Mouse (Mus musculus) forebrain, postnatal 0 days (tissue): ENCODE data around the gene Map2. TPM values are rescaled to one million over a fixed set of nuclear protein-coding genes. Genes with fewer than 3 reads are reported as not detected.

ENCODE experiments used
- ATAC-seq: fragments of 200-750 bp; cut with Nextera tagmentation; 2 replicates; pipeline ENCODE4 v1.8.0; 2017; ENCODE audit warnings: mild to moderate bottlenecking, moderate library complexity
- DNase-seq: peaks from one replicate; pipeline ENCODE4 v3.0.0-alpha.2; 2015
- H3K27ac ChIP-seq: fragments of 300-500 bp; sonication (generic); 2 replicates; pipeline ENCODE4 v1.5.1; 2014; ENCODE audit warnings: low read depth, mild to moderate bottlenecking, antibody characterized with exemption, low read length, moderate library complexity, mixed read lengths
- H3K27me3 ChIP-seq: fragments of 300-500 bp; sonication (generic); 2 replicates; pipeline ENCODE4 v1.6.1; 2014; ENCODE audit warnings: mild to moderate bottlenecking, low read length, mixed read lengths; ENCODE audit not compliant: insufficient read depth
- H3K36me3 ChIP-seq: fragments of 300-500 bp; sonication (generic); 2 replicates; pipeline ENCODE4 v1.6.1; 2014; ENCODE audit warnings: mild to moderate bottlenecking, moderate library complexity; ENCODE audit not compliant: insufficient read depth
- H3K4me1 ChIP-seq: fragments of 300-500 bp; sonication (generic); 2 replicates; pipeline ENCODE4 v1.6.1; 2014; ENCODE audit warnings: antibody characterized with exemption; ENCODE audit not compliant: insufficient read depth
- H3K4me2 ChIP-seq: fragments of 300-500 bp; sonication (generic); 2 replicates; pipeline ENCODE4 v1.6.1; 2014; ENCODE audit warnings: low read depth, mild to moderate bottlenecking, moderate library complexity
- H3K4me3 ChIP-seq: fragments of 300-500 bp; sonication (generic); 2 replicates; pipeline ENCODE4 v1.5.1; 2014; ENCODE audit warnings: low read depth, low read length, mixed read lengths
- H3K9ac ChIP-seq: fragments of 300-500 bp; sonication (generic); 2 replicates; pipeline ENCODE4 v1.6.1; 2014; ENCODE audit warnings: mild to moderate bottlenecking
- H3K9me3 ChIP-seq: fragments of 300-500 bp; sonication (generic); 2 replicates; pipeline ENCODE4 v1.6.1; 2016; ENCODE audit warnings: low read length
- CTCF ChIP-seq: sonication (generic); IDR thresholded peaks from 2 replicates; pipeline ENCODE4 v1.5.1; 2016; ENCODE audit warnings: antibody characterized with exemption, control low read depth, low read depth
- WGBS: fragments of 180-500 bp; shearing (Covaris S2); extraction: QIAGEN DNeasy Blood & Tissue Kit; methylation state at CpG from one replicate; pipeline ENCODE4 v1.1.7; 2014; 5-methylcytosine and 5-hydroxymethylcytosine counted together
- polyA plus RNA-seq: library from polyadenylated mRNA; unstranded; fragments of >200 nt; fragmentation: Nextera tagmentation; extraction: Ambion mirVana; gene quantifications from 2 replicates; pipeline ENCODE4 v1.2.1, GENCODE M21; 2015
- total RNA-seq: library from RNA; depleted of rRNA; stranded (reverse); fragments of >200 nt; gene quantifications from 2 replicates; pipeline ENCODE4 v1.2.3, GENCODE M21; 2014

Gene Map2
- total and polyA plus RNA-seq, 2 experiments from 2014 or later: 291 to 1,278 TPM

- no peak overlapping the region for H3K27ac ChIP-seq
- TF ChIP-seq CTCF: no peak
- no peaks in the 10 kb centered on the region for H3K27me3 ChIP-seq
- 11% methylated on average over 6 of the region's 6 CpGs for WGBS
- H3K36me3 ChIP-seq: no peaks in the 10 kb centered on the region
- no peak for DNase-seq
- no peak overlapping the region for H3K9ac ChIP-seq
- ATAC-seq: no peak
- H3K4me2 ChIP-seq: no peak overlapping the region
- no peak overlapping the region for H3K4me3 ChIP-seq
- H3K4me1 ChIP-seq: peaks cover 8% of the 10 kb centered on the region
- no peaks in the 10 kb centered on the region for H3K9me3 ChIP-seq
These were observed 153.9 kb downstream of the Map2 start for GRCm38 (mm10) chr1:66328996-66329395.

GRCm38 (mm10) chr1:66329534-66329933 is 154.5 kb downstream of the Map2 start:
- Histone ChIP-seq H3K36me3 (no peaks in the 10 kb centered on the region), H3K4me1 (peaks cover 5% of the 10 kb centered on the region), H3K27me3 (no peaks in the 10 kb centered on the region), H3K4me3 (no peak overlapping the region), H3K9me3 (no peaks in the 10 kb centered on the region), H3K4me2 (no peak overlapping the region), H3K27ac (no peak overlapping the region), H3K9ac (no peak overlapping the region)
- no peak for TF ChIP-seq CTCF
- DNase-seq: no peak
- ATAC-seq: peak; percentile 35

- no peak for DNase-seq
- no peaks in the 10 kb centered on the region for H3K36me3 ChIP-seq
- TF ChIP-seq CTCF: no peak
- no peak overlapping the region for H3K4me3 ChIP-seq
- H3K4me2 ChIP-seq: no peak overlapping the region
- no peaks in the 10 kb centered on the region for H3K9me3 ChIP-seq
- 72% methylated on average over 2 of the region's 2 CpGs for WGBS
- H3K9ac ChIP-seq: no peak overlapping the region
- H3K27me3 ChIP-seq: no peaks in the 10 kb centered on the region
- no peak for ATAC-seq
- no peak overlapping the region for H3K27ac ChIP-seq
- no peaks in the 10 kb centered on the region for H3K4me1 ChIP-seq
These were observed 160.7 kb downstream of the Map2 start for GRCm38 (mm10) chr1:66335724-66336284.

GRCm38 (mm10) chr1:66339213-66339612 is 164.1 kb downstream of the Map2 start:
- Histone ChIP-seq H3K4me3 (no peak overlapping the region), H3K27ac (no peak overlapping the region), H3K27me3 (no peaks in the 10 kb centered on the region), H3K9ac (no peak overlapping the region), H3K36me3 (0 out of 2 replicates have a peak, but pooled peaks cover 4% of the 10 kb centered on the region), H3K9me3 (no peaks in the 10 kb centered on the region), H3K4me1 (no peaks in the 10 kb centered on the region), H3K4me2 (no peak overlapping the region)
- ATAC-seq (no peak), DNase-seq (no peak)
- TF ChIP-seq CTCF: no peak
- 55% methylated on average over 1 of the region's 1 CpGs for WGBS

GRCm38 (mm10) chr1:66348404-66349165 is 173.5 kb downstream of the Map2 start:
- no peak for DNase-seq
- no peaks in the 10 kb centered on the region for H3K9me3 ChIP-seq
- no peaks in the 10 kb centered on the region for H3K27me3 ChIP-seq
- peaks cover 5% of the 10 kb centered on the region; the same call in 1 of the 2 replicates for H3K36me3 ChIP-seq
- ATAC-seq: no peak
- no peak for TF ChIP-seq CTCF
- no peak overlapping the region for H3K4me2 ChIP-seq
- peaks cover 7% of the 10 kb centered on the region; the same call in 1 of the 2 replicates for H3K4me1 ChIP-seq
- H3K27ac ChIP-seq: no peak overlapping the region
- H3K4me3 ChIP-seq: no peak overlapping the region
- 27% methylated on average over 8 of the region's 8 CpGs for WGBS
- no peak overlapping the region for H3K9ac ChIP-seq

GRCm38 (mm10) chr1:66349166-66349835 is 174.2 kb downstream of the Map2 start:
- peaks cover 7% of the 10 kb centered on the region; the same call in 1 of the 2 replicates for H3K4me1 ChIP-seq
- no peaks in the 10 kb centered on the region for H3K9me3 ChIP-seq
- no peaks in the 10 kb centered on the region for H3K27me3 ChIP-seq
- no peak overlapping the region for H3K4me3 ChIP-seq
- ATAC-seq (no peak), DNase-seq (no peak)
- peaks cover 5% of the 10 kb centered on the region; the same call in 1 of the 2 replicates for H3K36me3 ChIP-seq
- H3K4me2 ChIP-seq: no peak overlapping the region
- no peak for TF ChIP-seq CTCF
- 41% methylated on average over 3 of the region's 3 CpGs for WGBS
- no peak overlapping the region for H3K9ac ChIP-seq
- H3K27ac ChIP-seq: no peak overlapping the region

GRCm38 (mm10) chr1:66351366-66351765 is 176.3 kb downstream of the Map2 start:
- no peak for DNase-seq
- Histone ChIP-seq H3K27ac (no peak overlapping the region), H3K9ac (no peak overlapping the region), H3K36me3 (peaks cover 5% of the 10 kb centered on the region; the same call in 1 of the 2 replicates), H3K4me3 (no peak overlapping the region), H3K4me1 (peaks cover 7% of the 10 kb centered on the region; the same call in 1 of the 2 replicates), H3K27me3 (no peaks in the 10 kb centered on the region), H3K4me2 (no peak overlapping the region), H3K9me3 (no peaks in the 10 kb centered on the region)
- no peak for TF ChIP-seq CTCF
- no peak for ATAC-seq
